Mouse (Mus musculus) ES-E14 (cell line): Measurements from ENCODE around the gene Tiparp. TPM values are rescaled to one million over a fixed set of nuclear protein-coding genes. Genes with fewer than 3 reads are reported as not detected.

Source experiments
- DNase-seq: peaks from one replicate; pipeline ENCODE4 v3.0.0-alpha.2; 2013; ENCODE audit warnings: low read depth, low spot score
- H3K27ac ChIP-seq: 2 replicates; pipeline ENCODE4 v1.5.1; 2012; ENCODE audit warnings: low read depth, mild to moderate bottlenecking, low read length, moderate library complexity, mixed read lengths; ENCODE audit not compliant: poor library complexity, insufficient read depth, severe bottlenecking
- H3K36me3 ChIP-seq: 2 replicates; pipeline ENCODE4 v1.6.1; 2012; ENCODE audit warnings: mild to moderate bottlenecking, low read length, moderate library complexity, mixed read lengths; ENCODE audit not compliant: control insufficient read depth, poor library complexity, insufficient read depth, severe bottlenecking
- H3K4me1 ChIP-seq, 2 experiments: fragments of 150-350 bp in 1 of 2; sonication (generic) in 1 of 2; 2 replicates each; pipeline ENCODE4 v1.6.1; 2012; ENCODE audit warnings: low read length in 2 of 2, mild to moderate bottlenecking in 1 of 2, mixed read lengths in 1 of 2; ENCODE audit not compliant: control insufficient read depth in 2 of 2, insufficient read depth in 2 of 2, poor library complexity in 1 of 2
- H3K4me3 ChIP-seq, 2 experiments: fragments of 150-350 bp in 1 of 2; sonication (generic) in 1 of 2; 2 replicates each; pipeline ENCODE4 v1.5.1; 2012; ENCODE audit warnings: low read length in 2 of 2, low read depth in 1 of 2, mild to moderate bottlenecking in 1 of 2, mixed read lengths in 1 of 2; ENCODE audit not compliant: insufficient read depth in 1 of 2, poor library complexity in 1 of 2, severe bottlenecking in 1 of 2
- H3K9ac ChIP-seq: 2 replicates; pipeline ENCODE4 v1.6.1; 2012; ENCODE audit warnings: low read depth, mild to moderate bottlenecking, low read length, mixed read lengths; ENCODE audit not compliant: poor library complexity, insufficient read depth, severe bottlenecking
- H3K9me3 ChIP-seq: fragments of 150-350 bp; sonication (generic); 2 replicates; pipeline ENCODE4 v1.6.1; 2012; ENCODE audit warnings: low read depth, mild to moderate bottlenecking, low read length; ENCODE audit not compliant: control insufficient read depth, insufficient read depth
- CHD2 ChIP-seq: IDR thresholded peaks from 2 replicates; pipeline ENCODE4 v1.6.1; 2014; ENCODE audit warnings: mild to moderate bottlenecking, low read depth, low read length, inconsistent platforms
- HCFC1 ChIP-seq: IDR thresholded peaks from 2 replicates; pipeline ENCODE4 v1.6.1; 2012; ENCODE audit warnings: low read length, inconsistent platforms, borderline replicate concordance; ENCODE audit not compliant: insufficient read depth
- MAFK ChIP-seq: IDR thresholded peaks from 2 replicates; pipeline ENCODE4 v1.6.1; 2014; ENCODE audit warnings: mild to moderate bottlenecking, low read depth, low read length, inconsistent platforms; ENCODE audit not compliant: insufficient read depth
- ZC3H11A ChIP-seq: IDR thresholded peaks from 2 replicates; pipeline ENCODE4 v1.6.1; 2012; ENCODE audit warnings: low read depth, mild to moderate bottlenecking, inconsistent platforms, low read length, borderline replicate concordance
- ZNF384 ChIP-seq: IDR thresholded peaks from 2 replicates; pipeline ENCODE4 v1.6.1; 2012; ENCODE audit warnings: low read depth, low read length, inconsistent platforms
- in situ Hi-C, 2 experiments: fragments of 600-800 bp; cut with MboI; formaldehyde crosslinking; loops; one replicate each; pipeline ENCODE4 v1.15.1; 2025; ENCODE audit warnings: low sequenced_read_pairs in 2 of 2, inconsistent platforms in 1 of 2; ENCODE audit not compliant: unreplicated experiment in 2 of 2
- total RNA-seq: library from RNA; depleted of rRNA; stranded (reverse); fragments of 300-350 nt; gene quantifications from 2 replicates; pipeline ENCODE4 v1.2.3, GENCODE M21; 2012; rRNA removed

Tiparp gene
- total RNA-seq, 1 experiment, result 24.6 TPM

- H3K27ac ChIP-seq, result no peak overlapping the region
- H3K4me1 ChIP-seq, result 0 out of 4 replicates have a peak, but pooled peaks cover 1 to 2% of the 10 kb centered on the region in 2 experiments
- H3K4me3 ChIP-seq, result no peak overlapping the region
- no peak for TF ChIP-seq CHD2
- TF ChIP-seq ZC3H11A, result no peak
- TF ChIP-seq MAFK, result no peak
- TF ChIP-seq ZNF384, result no peak
- no peak for TF ChIP-seq HCFC1
- DNase-seq, result no peak
- no peaks in the 10 kb centered on the region for H3K9me3 ChIP-seq
- H3K36me3 ChIP-seq, result no peaks in the 10 kb centered on the region
- no peak overlapping the region for H3K9ac ChIP-seq
- in situ Hi-C loops, result no loop called here
These were observed 73.3 kb downstream of the Tiparp start for GRCm38 (mm10) chr3:65601291-65602050.

- H3K9me3 ChIP-seq, result no peaks in the 10 kb centered on the region
- no peaks in the 10 kb centered on the region for H3K36me3 ChIP-seq
- no peak overlapping the region for H3K4me3 ChIP-seq
- TF ChIP-seq ZC3H11A (no peak), ZNF384 (peak; percentile 51; the same call in 1 of the 2 replicates)
- no peaks in the 10 kb centered on the region for H3K4me1 ChIP-seq
- no peak overlapping the region for H3K9ac ChIP-seq
- in situ Hi-C loops, result no loop called here
- no peak overlapping the region for H3K27ac ChIP-seq
- DNase-seq, result no peak
These were observed 75.3 kb downstream of the Tiparp start for GRCm38 (mm10) chr3:65603392-65604055.

Other genes with a start within 250 kb of the Tiparp start
- 224 and 251 TPM in 2 replicates for gene Ssr3, start 135.8 kb upstream of the Tiparp start, total RNA-seq
- gene Lekr1, start 137.8 kb downstream of the Tiparp start, total RNA-seq, result 1.1 and 1.2 TPM in 2 replicates